Mouse (Mus musculus) neural tube, embryonic 10.5 days (tissue): ENCODE measurements at regions not wholly inside any gene's neighbourhood (a gene's known extent, or its start where the extent isn't known, plus 50 kb on each side); places are given as distances from the start of the nearest gene placed in this dataset.
"Not testable (repeated sequence)": the region's sequence is repeated elsewhere in the genome, so short reads cannot be mapped to it uniquely, and the experiment has no call there.

Experiments used
- DNase-seq: peaks from one replicate; pipeline ENCODE4 v3.0.0-alpha.2; 2017; ENCODE audit warnings: low spot score; ENCODE audit errors: extremely low spot score

DNA sequence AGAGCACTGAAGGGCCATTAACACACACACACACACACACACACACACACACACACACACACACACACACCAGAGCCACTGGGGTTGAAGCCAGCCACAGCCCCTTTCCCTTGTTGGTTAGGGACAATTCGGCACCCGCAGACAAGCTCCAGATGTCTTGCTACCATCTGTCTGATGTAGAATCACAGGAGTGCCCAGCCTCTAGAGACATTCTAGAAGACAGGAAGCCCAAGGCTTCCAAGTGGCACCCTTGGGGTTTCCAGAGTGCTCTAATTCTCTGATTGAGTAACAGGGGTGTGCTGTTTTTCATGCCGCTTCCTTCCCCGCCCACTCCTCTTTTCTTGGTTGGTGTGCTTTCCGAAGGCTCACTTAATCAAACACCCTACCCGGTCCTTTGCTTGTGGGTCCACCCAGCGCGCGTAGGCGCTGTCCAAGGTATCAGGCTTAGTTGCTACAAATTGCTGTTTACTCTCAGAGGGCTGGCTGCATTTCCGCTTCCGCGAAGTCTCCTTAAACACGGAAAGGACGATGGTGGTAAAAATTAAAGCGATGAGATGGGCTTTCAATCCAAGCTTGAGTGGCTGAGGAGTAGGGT lies 59.5 kb upstream of the Zbtb18 start:
- peak; percentile 55 for DNase-seq

DNA sequence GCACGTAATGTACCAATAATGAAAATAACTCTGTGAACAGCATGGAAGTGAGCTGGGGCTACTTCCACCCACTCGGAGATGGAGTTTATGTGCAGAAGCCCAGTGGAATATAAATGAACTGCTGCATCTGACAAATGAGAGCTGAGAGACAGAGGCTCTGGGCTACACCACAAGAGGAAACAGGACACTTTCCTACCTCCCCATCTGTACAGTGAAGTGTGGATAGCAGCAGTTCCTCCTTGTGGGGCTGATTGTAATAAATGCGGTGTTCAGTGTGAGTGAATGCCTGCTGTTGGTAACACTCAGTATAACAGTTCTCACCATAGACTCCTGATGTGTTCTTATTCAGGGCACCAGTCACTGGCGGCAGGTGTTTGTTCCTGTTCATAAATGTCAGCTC lies 60.0 kb upstream of the Zbtb18 start:
- no peak for DNase-seq

DNA sequence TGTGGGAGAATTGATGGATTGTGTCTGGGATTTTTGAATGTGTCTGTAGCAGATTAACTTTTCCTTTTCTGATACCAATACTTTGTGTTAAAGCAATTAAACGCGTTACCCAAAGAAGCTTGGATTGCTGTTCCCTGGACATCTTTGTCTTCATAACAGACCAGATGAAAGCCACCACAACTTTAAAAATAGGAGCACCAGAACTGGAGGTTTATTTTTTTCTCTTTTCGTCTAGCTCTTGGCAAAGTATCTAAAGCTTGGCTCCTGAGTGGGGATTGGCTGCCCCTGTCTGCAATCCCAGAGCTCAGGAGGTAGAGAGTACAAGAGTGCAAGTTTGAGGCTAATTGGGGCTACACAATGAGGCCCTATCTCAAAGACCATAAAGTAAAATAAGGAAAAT lies 64.0 kb upstream of the Zbtb18 start:
- no peak for DNase-seq

GRCm38 (mm10) chr1:177373226-177373825 lies 68.8 kb upstream of the Zbtb18 start:
- DNase-seq = no peak

DNA sequence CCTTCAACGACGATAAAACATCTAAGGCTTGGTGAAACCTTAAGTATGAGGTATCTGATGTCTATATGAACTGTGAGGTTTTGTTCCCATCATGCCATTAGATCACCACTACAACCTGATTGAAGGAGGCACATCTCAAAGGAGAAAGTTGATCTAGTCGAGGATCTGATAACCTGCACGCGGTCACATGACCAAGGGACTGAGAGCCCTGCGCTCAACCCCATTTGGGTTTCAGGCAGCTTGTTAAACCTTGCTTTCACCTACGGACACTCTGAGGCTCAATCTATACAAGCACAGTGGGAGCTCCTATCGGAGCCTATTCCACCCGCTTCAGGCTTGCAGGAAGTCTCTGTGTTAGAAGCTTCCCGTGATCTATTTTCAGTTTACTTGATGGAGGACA lies 70.1 kb upstream of the Zbtb18 start:
- no peak for DNase-seq

DNA sequence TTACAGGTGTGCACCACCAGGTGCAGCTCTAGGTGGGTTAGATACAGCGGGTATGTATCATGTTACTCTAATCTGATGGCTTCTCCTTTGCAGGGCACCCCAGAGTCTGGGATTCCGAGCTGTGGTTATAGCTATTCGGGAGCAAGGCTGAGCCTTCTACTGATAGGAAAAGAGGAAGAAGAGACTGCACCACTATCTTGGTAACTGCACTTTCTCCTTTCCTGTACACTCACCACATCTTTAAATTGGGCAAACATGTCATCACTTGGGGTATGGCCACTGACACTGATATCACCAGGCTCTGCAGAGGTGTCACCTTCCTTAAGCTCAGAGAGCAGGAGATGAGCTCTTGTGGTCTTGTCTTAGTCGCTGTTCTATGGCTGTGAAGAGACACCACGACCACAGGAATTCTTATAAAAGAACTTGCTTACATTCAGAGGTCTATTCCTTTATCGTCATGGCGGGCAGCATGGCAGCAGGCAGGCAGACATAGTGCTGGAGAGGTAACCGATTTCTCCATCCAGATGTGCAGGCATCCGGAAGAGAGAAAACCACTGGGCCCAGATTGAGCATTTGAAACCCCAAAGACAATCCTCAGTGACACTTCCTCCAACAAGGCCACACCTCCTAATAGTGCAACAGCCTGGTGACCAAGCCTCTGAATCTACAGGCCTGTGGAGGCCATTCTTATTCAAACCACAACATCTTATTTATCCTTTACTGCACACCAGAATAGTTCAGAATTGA lies 74.1 kb upstream of the Zbtb18 start:
- no peak for DNase-seq

GRCm38 (mm10) chr1:177366914-177367313 lies 75.2 kb upstream of the Zbtb18 start:
- DNase-seq = no peak

- DNase-seq = no peak
Measured at GRCm38 (mm10) chr1:177366475-177366874, 75.7 kb upstream of the Zbtb18 start.

DNA sequence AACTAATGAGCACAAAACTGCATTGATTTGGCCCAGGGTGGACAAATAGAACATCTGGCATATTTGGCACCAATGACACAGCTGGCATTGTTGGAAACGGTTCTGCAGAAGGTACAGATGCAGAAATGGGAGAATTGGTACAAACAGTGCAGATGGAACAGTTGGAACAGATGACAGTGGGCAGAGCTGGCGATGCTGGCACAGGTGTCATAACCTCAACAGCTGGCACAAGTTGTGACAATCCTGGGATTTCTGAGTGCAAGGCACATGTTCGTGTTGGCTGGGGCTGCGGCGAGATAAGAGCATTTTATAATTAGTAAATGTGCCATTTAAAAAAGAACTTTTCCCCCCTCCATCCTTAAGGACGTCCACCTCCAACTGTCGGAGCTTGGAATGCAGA lies 77.8 kb upstream of the Zbtb18 start:
- DNase-seq = no peak

GRCm38 (mm10) chr1:177362398-177362797 lies 79.8 kb upstream of the Zbtb18 start:
- no peak for DNase-seq

DNA sequence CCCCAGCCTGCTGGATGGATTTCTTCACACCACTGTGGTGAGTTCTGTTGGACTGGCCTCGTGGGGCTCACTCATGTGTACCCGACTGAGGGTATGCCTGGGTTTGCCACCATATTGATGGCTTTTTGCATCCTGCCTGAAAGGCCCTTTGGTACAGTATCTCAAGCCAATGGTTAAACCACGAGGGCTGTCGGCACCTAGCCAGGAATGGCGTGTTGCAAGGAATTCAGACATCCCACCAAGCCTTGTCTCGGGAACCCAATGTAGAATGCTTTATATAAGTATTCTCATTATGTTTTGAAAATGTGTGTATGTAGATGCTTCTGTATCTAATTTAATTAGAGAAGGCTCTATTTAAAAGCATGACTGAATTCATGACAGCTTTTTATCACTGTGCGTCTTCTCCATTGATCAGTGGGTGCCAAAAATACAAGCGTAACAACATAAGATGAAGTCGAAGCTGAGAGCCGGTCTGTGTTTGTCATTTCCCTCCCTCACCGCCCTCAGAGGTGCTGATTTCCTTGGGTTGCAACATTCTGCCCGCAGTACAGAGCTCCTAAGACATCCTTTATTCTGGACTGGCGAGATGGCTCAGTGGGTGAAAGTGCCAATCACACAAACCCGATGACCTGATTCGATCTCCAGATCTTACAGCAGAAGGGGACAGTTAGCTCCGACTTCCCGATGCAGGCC lies 90.5 kb upstream of the Akt3 start:
- DNase-seq = no peak

DNA sequence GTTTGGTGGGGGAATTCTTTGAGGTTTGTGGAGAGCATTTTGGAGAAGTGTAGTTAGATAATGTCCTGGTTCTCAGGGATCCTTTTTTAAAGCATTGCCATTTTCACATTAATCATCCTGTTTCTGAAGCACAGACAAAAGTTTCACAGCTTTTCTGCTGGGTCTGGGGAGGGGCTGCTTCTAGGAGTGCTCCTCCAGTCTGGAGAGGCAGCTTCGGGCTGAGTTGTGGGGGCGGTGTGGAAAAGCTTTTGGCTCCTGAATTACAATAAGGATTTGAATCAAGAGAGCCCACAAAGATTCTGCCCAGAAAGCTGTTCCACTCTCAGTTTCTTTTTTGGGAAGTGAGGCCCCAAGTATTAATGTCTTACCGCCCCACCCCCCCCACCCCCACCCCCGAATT lies 89.2 kb upstream of the Akt3 start:
- no peak for DNase-seq

GRCm38 (mm10) chr1:177346540-177346939 lies 88.5 kb upstream of the Akt3 start:
- no peak for DNase-seq

GRCm38 (mm10) chr1:177345540-177345939 lies 87.5 kb upstream of the Akt3 start:
- DNase-seq = no peak

- no peak for DNase-seq
Measured at GRCm38 (mm10) chr1:177343949-177344348, 85.9 kb upstream of the Akt3 start.

DNA sequence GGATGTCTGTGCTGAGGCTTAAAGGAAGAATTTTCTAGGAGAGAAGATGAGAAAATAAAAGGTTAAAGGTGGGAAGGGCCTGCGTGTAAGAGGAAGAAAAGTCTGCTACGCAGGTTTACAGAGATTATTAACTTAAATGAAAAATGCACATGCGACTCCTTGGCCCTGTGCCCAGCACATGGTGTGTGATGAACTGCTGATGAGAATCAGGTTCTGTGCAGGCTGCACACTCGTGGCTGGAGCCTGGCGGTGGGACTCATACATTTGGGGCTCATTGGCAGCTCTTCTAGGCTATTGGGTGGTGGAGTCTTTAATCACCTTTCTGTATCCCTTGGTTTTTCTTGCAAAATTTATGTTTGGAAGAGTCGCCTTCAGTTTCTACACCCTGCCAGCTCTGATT lies 85.1 kb upstream of the Akt3 start:
- no peak for DNase-seq

- no peak for DNase-seq
Measured at GRCm38 (mm10) chr1:177340232-177340631, 82.2 kb upstream of the Akt3 start.

DNA sequence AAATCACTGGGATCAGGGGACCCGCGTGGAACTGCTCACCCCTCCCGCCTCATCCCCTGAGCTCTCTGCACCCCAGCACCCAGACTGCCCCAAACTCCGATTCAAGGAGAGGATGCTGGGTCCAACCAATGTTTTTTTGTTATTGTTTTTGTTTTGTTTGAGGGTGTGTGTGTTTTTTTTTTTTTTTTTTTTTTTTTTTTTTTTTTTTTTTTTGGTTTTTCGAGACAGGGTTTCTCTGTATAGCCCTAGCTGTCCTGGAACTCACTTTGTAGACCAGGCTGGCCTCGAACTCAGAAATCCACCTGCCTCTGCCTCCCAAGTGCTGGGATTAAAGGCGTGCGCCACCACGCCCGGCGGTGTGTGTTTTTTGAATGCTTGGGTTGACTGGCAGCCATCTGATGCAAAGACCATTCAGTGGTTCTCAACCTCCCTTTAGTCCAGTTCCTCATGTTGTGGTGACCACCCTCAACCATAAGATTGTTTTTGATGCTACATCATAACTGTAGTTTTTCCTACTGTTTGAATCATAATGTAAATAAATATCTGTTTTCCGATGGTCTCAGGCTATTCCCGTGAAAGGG lies 81.3 kb upstream of the Akt3 start:
- DNase-seq = not testable (repeated sequence)

- DNase-seq = peak; percentile 78
Measured at GRCm38 (mm10) chr1:177338466-177339206, 80.6 kb upstream of the Akt3 start.

- no peak for DNase-seq
Measured at GRCm38 (mm10) chr1:177337756-177338155, 79.8 kb upstream of the Akt3 start.

DNA sequence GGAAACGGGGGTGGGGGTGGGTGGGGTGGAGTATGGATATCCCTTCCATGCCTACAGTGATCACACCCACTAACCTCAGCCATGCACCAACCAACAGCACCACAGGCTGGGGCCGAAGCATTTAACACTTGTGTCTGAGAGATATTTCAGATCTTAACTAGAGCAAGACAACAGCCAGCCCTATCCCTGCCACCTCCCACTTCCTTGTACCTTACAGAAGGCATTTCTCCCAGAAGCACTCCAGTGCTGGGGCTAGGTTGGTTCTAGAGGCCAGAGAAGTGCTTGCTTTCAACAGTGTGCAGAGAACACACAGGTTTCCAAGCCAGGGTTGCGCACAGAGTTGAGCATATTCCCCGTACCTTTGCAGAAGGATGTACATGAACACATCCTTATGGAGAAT lies 79.1 kb upstream of the Akt3 start:
- DNase-seq = no peak
